Mouse (Mus musculus) limb, embryonic 15.5 days (tissue): ENCODE measurements around the gene Prss45. TPM values are rescaled to one million over a fixed set of nuclear protein-coding genes. Genes with fewer than 3 reads are reported as not detected.
A peak's percentile ranks its signal among the peaks of the same experiment; 100 is the strongest.

Source experiments
- ATAC-seq: fragments of 200-750 bp; cut with Nextera tagmentation; 2 replicates; pipeline ENCODE4 v1.8.0; 2017; ENCODE audit warnings: low read depth, moderate TSS enrichment; ENCODE audit not compliant: insufficient number of reproducible peaks, low FRiP score, low TSS enrichment
- H3K27ac ChIP-seq: fragments of 300-500 bp; sonication (generic); 2 replicates; pipeline ENCODE4 v1.5.1; 2015; ENCODE audit warnings: moderate library complexity, mild to moderate bottlenecking, inconsistent platforms
- H3K27me3 ChIP-seq: fragments of 300-500 bp; sonication (generic); 2 replicates; pipeline ENCODE4 v1.6.1; 2015; ENCODE audit warnings: inconsistent platforms
- H3K36me3 ChIP-seq: fragments of 300-500 bp; sonication (generic); 2 replicates; pipeline ENCODE4 v1.6.1; 2015; ENCODE audit warnings: inconsistent platforms
- H3K4me1 ChIP-seq: fragments of 300-500 bp; sonication (generic); 2 replicates; pipeline ENCODE4 v1.6.1; 2015; ENCODE audit warnings: inconsistent platforms
- H3K4me2 ChIP-seq: fragments of 300-500 bp; sonication (generic); 2 replicates; pipeline ENCODE4 v1.6.1; 2015; ENCODE audit warnings: mild to moderate bottlenecking, inconsistent platforms
- H3K4me3 ChIP-seq: fragments of 300-500 bp; sonication (generic); 2 replicates; pipeline ENCODE4 v1.5.1; 2015; ENCODE audit warnings: mild to moderate bottlenecking, inconsistent platforms
- H3K9ac ChIP-seq: fragments of 300-500 bp; sonication (generic); 2 replicates; pipeline ENCODE4 v1.6.1; 2015; ENCODE audit warnings: inconsistent platforms
- H3K9me3 ChIP-seq: fragments of 300-500 bp; sonication (generic); 2 replicates; pipeline ENCODE4 v1.6.1; 2016; ENCODE audit warnings: inconsistent platforms
- WGBS: fragments of 180-500 bp; shearing (Covaris S2); methylation state at CpG from one replicate; pipeline ENCODE4 v1.1.7; 2015; 5-methylcytosine and 5-hydroxymethylcytosine counted together
- polyA plus RNA-seq: library from polyadenylated mRNA; unstranded; fragments of >200 nt; fragmentation: Nextera tagmentation; extraction: Ambion mirVana; gene quantifications from 2 replicates; pipeline ENCODE4 v1.2.1, GENCODE M21; 2015

Prss45 gene
- polyA plus RNA-seq, 1 experiment from 2014 or later: not detected

DNA sequence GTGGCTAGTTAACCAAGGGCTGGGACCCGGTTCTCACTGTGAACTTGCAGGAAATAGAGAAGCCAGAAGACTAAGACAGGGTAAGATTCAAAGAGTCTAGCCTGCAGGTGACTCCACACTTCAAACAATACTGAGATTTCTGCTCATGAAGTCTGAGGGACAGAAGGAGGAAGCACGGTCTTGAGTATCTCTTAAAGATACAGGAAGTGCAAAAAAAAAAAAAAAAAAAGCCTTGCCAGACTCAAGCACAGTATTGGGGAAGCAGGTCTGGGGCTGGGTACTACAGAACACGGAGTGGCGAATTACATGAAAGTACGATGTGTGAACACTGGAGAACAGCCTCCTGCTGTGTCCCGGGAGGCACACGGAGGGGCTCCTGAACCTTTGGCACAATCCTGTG lies 8.6 kb upstream of the Prss45 start:
- Histone ChIP-seq H3K9me3 (no peaks in the 10 kb centered on the region), H3K4me2 (no peak overlapping the region), H3K27me3 (no peaks in the 10 kb centered on the region), H3K36me3 (no peaks in the 10 kb centered on the region), H3K4me1 (no peaks in the 10 kb centered on the region), H3K9ac (no peak overlapping the region), H3K27ac (no peak overlapping the region), H3K4me3 (no peak overlapping the region)
- WGBS: 68% methylated on average over 7 of the region's 7 CpGs
- ATAC-seq: no peak

- Histone ChIP-seq H3K27me3 (no peaks in the 10 kb centered on the region), H3K36me3 (no peaks in the 10 kb centered on the region), H3K4me2 (no peak within 1 kb of the TSS), H3K27ac (no peak within 1 kb of the TSS), H3K4me3 (no peak within 1 kb of the TSS), H3K4me1 (no peaks in the 10 kb centered on the region), H3K9ac (no peak within 1 kb of the TSS), H3K9me3 (no peaks in the 10 kb centered on the region)
- no peak for ATAC-seq
- 64% methylated on average over 3 of the region's 3 CpGs for WGBS
Observed at GRCm38 (mm10) chr9:110826390-110826789, 8.0 kb upstream of the Prss45 start, which contains the start of gene Prss43. Gene Prss43 (plus strand): TSS chr9:110826690.

DNA sequence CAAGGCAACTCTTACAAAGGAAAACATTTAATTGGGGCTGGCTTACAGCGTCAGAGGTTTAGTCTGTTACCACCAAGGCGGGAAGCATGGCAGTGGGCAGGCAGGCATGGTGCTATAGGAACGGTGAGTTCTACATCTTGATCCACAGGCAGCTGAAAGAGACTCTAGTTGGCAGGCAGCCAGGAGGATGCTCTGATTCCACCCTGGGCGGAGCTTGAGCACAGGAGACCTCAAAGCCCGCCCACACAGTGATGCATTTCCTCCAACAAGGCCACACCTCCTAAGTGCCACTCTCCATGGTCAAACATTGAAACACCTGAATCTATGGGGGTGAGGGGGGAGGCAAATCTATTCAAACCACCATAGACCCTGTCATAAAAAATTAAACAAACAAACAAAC lies 1.4 kb upstream of the Prss45 start:
- no peaks in the 10 kb centered on the region for H3K36me3 ChIP-seq
- H3K27me3 ChIP-seq: no peaks in the 10 kb centered on the region
- peaks cover 3% of the 10 kb centered on the region; the same call in 1 of the 2 replicates for H3K4me1 ChIP-seq
- ATAC-seq: no peak
- no peak overlapping the region for H3K27ac ChIP-seq
- no peak overlapping the region for H3K4me3 ChIP-seq
- no peaks in the 10 kb centered on the region for H3K9me3 ChIP-seq
- no peak overlapping the region for H3K9ac ChIP-seq
- H3K4me2 ChIP-seq: no peak overlapping the region
- 72% methylated on average over 5 of the region's 5 CpGs for WGBS

DNA sequence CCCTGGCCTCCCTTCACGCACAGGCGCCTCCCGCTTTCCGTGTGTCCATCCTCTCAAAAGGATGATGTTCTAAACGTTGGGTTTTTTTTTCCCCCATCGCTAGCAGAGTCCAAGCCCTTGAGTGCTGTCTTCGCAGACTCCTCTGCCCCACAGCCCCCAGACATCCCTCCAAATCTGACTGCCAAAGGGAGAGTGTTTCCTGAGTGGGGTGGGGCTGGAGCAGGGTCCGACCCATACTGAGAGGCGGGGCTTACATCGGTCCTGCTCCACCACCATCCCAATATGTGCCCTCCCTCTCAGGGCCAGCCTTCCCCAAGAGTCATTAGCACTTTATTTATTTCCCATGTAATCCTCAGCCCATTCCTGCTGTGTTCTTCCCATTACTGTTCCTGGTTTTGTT lies 573 bp downstream of the Prss45 start:
- 38% methylated on average over 10 of the region's 10 CpGs for WGBS
- no peak for ATAC-seq
- H3K27ac ChIP-seq: no peak overlapping the region
- no peaks in the 10 kb centered on the region for H3K36me3 ChIP-seq
- H3K9ac ChIP-seq: no peak overlapping the region
- H3K4me1 ChIP-seq: peaks cover 3% of the 10 kb centered on the region; the same call in 1 of the 2 replicates
- H3K4me3 ChIP-seq: no peak overlapping the region
- no peaks in the 10 kb centered on the region for H3K9me3 ChIP-seq
- no peaks in the 10 kb centered on the region for H3K27me3 ChIP-seq
- H3K4me2 ChIP-seq: no peak overlapping the region

DNA sequence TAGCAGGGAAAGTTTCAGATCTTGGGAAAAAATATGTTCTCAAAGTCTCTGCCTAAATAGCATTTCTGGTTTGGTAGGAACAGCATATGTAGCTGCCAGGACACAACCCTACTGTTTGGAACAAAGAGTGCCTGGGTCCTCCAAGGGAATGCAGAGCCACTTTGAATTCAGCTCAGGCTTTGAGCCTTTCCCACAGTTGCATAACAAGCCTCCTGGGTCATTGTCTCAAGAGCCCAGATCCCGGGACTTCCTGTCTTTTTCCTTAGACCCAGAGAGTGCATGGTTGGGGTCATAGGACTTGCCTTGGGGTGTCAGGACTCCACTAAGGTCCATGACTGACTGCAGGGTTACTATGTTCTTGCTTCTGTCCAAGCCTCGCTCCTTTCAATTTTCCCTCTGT lies 1.7 kb downstream of the Prss45 start:
- no peak overlapping the region for H3K27ac ChIP-seq
- no peak overlapping the region for H3K4me3 ChIP-seq
- H3K4me1 ChIP-seq: peaks cover 3% of the 10 kb centered on the region; the same call in 1 of the 2 replicates
- 44% methylated on average over 2 of the region's 2 CpGs for whole genome bisulfite sequencing
- ATAC-seq: no peak
- no peak overlapping the region for H3K9ac ChIP-seq
- no peaks in the 10 kb centered on the region for H3K36me3 ChIP-seq
- H3K9me3 ChIP-seq: no peaks in the 10 kb centered on the region
- H3K4me2 ChIP-seq: no peak overlapping the region
- no peaks in the 10 kb centered on the region for H3K27me3 ChIP-seq

GRCm38 (mm10) chr9:110840905-110841304 lies 6.5 kb downstream of the Prss45 start:
- ATAC-seq: no peak
- no peaks in the 10 kb centered on the region for H3K27me3 ChIP-seq
- WGBS: 84% methylated on average over 6 of the region's 6 CpGs

GRCm38 (mm10) chr9:110841438-110841837 lies 7.0 kb downstream of the Prss45 start:
- WGBS: 66% methylated on average over 2 of the region's 2 CpGs
- no peaks in the 10 kb centered on the region for H3K27me3 ChIP-seq

More at GRCm38 (mm10) chr9:110840905-110841304, 6.5 kb downstream of the Prss45 start:
- Histone ChIP-seq H3K4me2 (no peak overlapping the region), H3K9me3 (no peaks in the 10 kb centered on the region), H3K36me3 (no peaks in the 10 kb centered on the region), H3K4me3 (no peak overlapping the region), H3K4me1 (no peaks in the 10 kb centered on the region), H3K9ac (no peak overlapping the region), H3K27ac (no peak overlapping the region)

DNA sequence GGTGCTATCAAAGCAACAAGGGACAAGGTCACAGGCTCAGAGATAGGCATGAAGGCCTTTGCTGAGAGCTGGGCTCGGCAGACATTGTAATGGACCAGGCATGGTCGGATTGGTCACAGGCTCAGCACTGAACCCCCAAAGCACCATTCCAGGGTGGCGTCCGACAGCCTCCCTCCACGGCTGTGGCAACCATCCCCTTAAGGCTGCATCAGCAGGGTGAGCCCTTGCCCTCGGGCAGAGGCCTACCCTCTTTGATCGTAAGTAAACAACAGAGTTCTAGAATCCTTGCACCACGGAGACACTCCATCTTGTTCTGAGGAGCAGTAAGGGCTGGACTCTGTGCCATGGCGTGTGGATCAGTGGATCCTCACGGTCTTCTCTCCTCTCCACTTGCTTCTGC lies 9.8 kb downstream of the Prss45 start, which contains the start of gene Prss46:
TSS of gene Prss46 (plus strand) at position 301 of the 400 bp plus-strand sequence.
- no peak within 1 kb of the TSS for H3K9ac ChIP-seq
- H3K4me3 ChIP-seq: no peak within 1 kb of the TSS
- no peaks in the 10 kb centered on the region for H3K27me3 ChIP-seq
- WGBS: 75% methylated on average over 10 of the region's 10 CpGs
- no peaks in the 10 kb centered on the region for H3K4me1 ChIP-seq
- no peak within 1 kb of the TSS for H3K27ac ChIP-seq
- no peaks in the 10 kb centered on the region for H3K9me3 ChIP-seq
- H3K4me2 ChIP-seq: no peak within 1 kb of the TSS
- no peaks in the 10 kb centered on the region for H3K36me3 ChIP-seq
- no peak for ATAC-seq

More at GRCm38 (mm10) chr9:110841438-110841837, 7.0 kb downstream of the Prss45 start:
- no peak overlapping the region for H3K4me3 ChIP-seq
- no peak overlapping the region for H3K9ac ChIP-seq
- H3K4me1 ChIP-seq: no peaks in the 10 kb centered on the region
- H3K9me3 ChIP-seq: no peaks in the 10 kb centered on the region
- no peak overlapping the region for H3K4me2 ChIP-seq
- no peak for ATAC-seq
- no peaks in the 10 kb centered on the region for H3K36me3 ChIP-seq
- no peak overlapping the region for H3K27ac ChIP-seq

- Histone ChIP-seq H3K36me3 (no peaks in the 10 kb centered on the region), H3K9me3 (no peaks in the 10 kb centered on the region), H3K4me2 (no peak overlapping the region), H3K9ac (no peak overlapping the region), H3K4me3 (no peak overlapping the region), H3K27ac (no peak overlapping the region), H3K4me1 (no peaks in the 10 kb centered on the region), H3K27me3 (no peaks in the 10 kb centered on the region)
- WGBS: 78% methylated on average over 7 of the region's 7 CpGs
- ATAC-seq: no peak
Observed at GRCm38 (mm10) chr9:110849162-110849561, 14.8 kb downstream of the Prss45 start.

GRCm38 (mm10) chr9:110855903-110856302 lies 21.5 kb downstream of the Prss45 start:
- peaks cover 7% of the 10 kb centered on the region for H3K4me1 ChIP-seq
- no peak overlapping the region for H3K27ac ChIP-seq
- WGBS: 69% methylated on average over 7 of the region's 7 CpGs
- no peaks in the 10 kb centered on the region for H3K9me3 ChIP-seq
- no peak overlapping the region for H3K4me2 ChIP-seq
- H3K27me3 ChIP-seq: peaks cover 16% of the 10 kb centered on the region; the same call in 1 of the 2 replicates
- H3K4me3 ChIP-seq: no peak overlapping the region
- H3K9ac ChIP-seq: no peak overlapping the region
- H3K36me3 ChIP-seq: no peaks in the 10 kb centered on the region
- ATAC-seq: no peak

DNA sequence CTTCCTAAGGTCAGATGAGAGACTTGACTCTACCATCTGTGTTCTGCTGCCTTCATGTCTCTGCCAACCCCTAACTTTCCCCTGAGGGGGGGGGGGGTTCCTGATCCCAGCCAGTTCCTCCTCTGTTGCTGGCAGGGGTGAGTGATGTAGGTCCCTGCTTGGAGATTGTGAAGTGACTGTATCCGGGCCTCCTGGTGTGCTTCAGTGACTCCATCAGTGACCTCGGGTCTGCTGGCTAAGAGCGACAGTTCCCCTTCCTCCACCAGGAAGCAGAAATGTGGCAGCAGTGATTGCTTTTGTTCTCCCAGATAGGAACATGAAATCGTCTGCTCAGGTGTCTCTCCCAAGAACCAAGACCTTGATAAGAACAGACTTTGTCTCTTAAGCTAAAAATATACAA lies 22.5 kb downstream of the Prss45 start:
- WGBS: 72% methylated on average over 4 of the region's 4 CpGs
- Histone ChIP-seq H3K27me3 (peaks cover 16% of the 10 kb centered on the region; the same call in 1 of the 2 replicates), H3K27ac (no peak overlapping the region), H3K4me3 (no peak overlapping the region), H3K4me2 (no peak overlapping the region), H3K9ac (no peak overlapping the region), H3K4me1 (peaks cover 7% of the 10 kb centered on the region), H3K9me3 (no peaks in the 10 kb centered on the region), H3K36me3 (no peaks in the 10 kb centered on the region)
- ATAC-seq: no peak

- Histone ChIP-seq H3K4me1 (peaks cover 7% of the 10 kb centered on the region), H3K4me3 (peak within 1 kb of the TSS; percentile 27), H3K27me3 (peaks cover 16% of the 10 kb centered on the region; the same call in 1 of the 2 replicates), H3K9ac (no peak within 1 kb of the TSS), H3K36me3 (no peaks in the 10 kb centered on the region), H3K9me3 (no peaks in the 10 kb centered on the region), H3K27ac (no peak within 1 kb of the TSS), H3K4me2 (peak within 1 kb of the TSS; percentile 46)
- 9% methylated on average over 46 of the region's 50 CpGs for WGBS
- ATAC-seq: no peak
Observed at GRCm38 (mm10) chr9:110857781-110858472, 23.5 kb downstream of the Prss45 start, which contains the start of gene Prss50. Gene Prss50 (plus strand): TSS chr9:110857967.
